Mouse (Mus musculus) heart, postnatal 4 days (tissue): ENCODE data around the gene Taf3. TPM values are rescaled to one million over a fixed set of nuclear protein-coding genes. Genes with fewer than 3 reads are reported as not detected.

Experiments used
- DNase-seq: peaks from one replicate; pipeline ENCODE4 v3.0.0; 2021
- total RNA-seq, 2 experiments: library from RNA; stranded (reverse); gene quantifications; 2 replicates each; pipeline ENCODE4 v1.2.3; 2021

The Taf3 gene
- total RNA-seq, 2 experiments from 2014 or later: 8.4 to 8.6 TPM

- peak; percentile 52 for DNase-seq
Measured at GRCm38 (mm10) chr2:9888913-9889650, 159.3 kb downstream of the Taf3 start, which contains the start of gene 9230102O04Rik. Gene 9230102O04Rik, minus strand, starts transcription at chr2:9889540.

GRCm38 (mm10) chr2:9887636-9888035 lies 160.8 kb downstream of the Taf3 start:
- DNase-seq: no peak

GRCm38 (mm10) chr2:9886921-9887610 lies 161.3 kb downstream of the Taf3 start:
- DNase-seq: no peak

- no peak for DNase-seq
Measured at GRCm38 (mm10) chr2:9886031-9886430, 162.4 kb downstream of the Taf3 start.

- DNase-seq: no peak
Measured at GRCm38 (mm10) chr2:9885217-9885770, 163.1 kb downstream of the Taf3 start.

GRCm38 (mm10) chr2:9884533-9885216 lies 163.7 kb downstream of the Taf3 start:
- DNase-seq: no peak

- no peak for DNase-seq
Measured at GRCm38 (mm10) chr2:9883803-9884532, 164.4 kb downstream of the Taf3 start.

- peak; percentile 14 for DNase-seq
Measured at GRCm38 (mm10) chr2:9882926-9883802, 165.2 kb downstream of the Taf3 start.

- DNase-seq: peak; percentile 39
Measured at GRCm38 (mm10) chr2:9882371-9882925, 165.9 kb downstream of the Taf3 start.

GRCm38 (mm10) chr2:9881611-9882023 lies 166.8 kb downstream of the Taf3 start:
- DNase-seq: peak; percentile 15

- no peak for DNase-seq
Measured at GRCm38 (mm10) chr2:9881051-9881591, 167.3 kb downstream of the Taf3 start, which contains the start of gene 4930412O13Rik. Gene 4930412O13Rik, plus strand, starts transcription at chr2:9881252.

GRCm38 (mm10) chr2:9880271-9880670 lies 168.1 kb downstream of the Taf3 start:
- DNase-seq: no peak

GRCm38 (mm10) chr2:9879493-9879892 lies 168.9 kb downstream of the Taf3 start:
- peak; percentile 95 for DNase-seq

GRCm38 (mm10) chr2:9879092-9879491 lies 169.3 kb downstream of the Taf3 start:
- DNase-seq: peak; percentile 19

- peak; percentile 52 for DNase-seq
Measured at GRCm38 (mm10) chr2:9878564-9879081, 169.8 kb downstream of the Taf3 start.

- no peak for DNase-seq
Measured at GRCm38 (mm10) chr2:9877966-9878563, 170.3 kb downstream of the Taf3 start.

- peak; percentile 21 for DNase-seq
Measured at GRCm38 (mm10) chr2:9877326-9877690, 171.1 kb downstream of the Taf3 start.

- no peak for DNase-seq
Measured at GRCm38 (mm10) chr2:9876621-9877325, 171.6 kb downstream of the Taf3 start.
